Mouse (Mus musculus): ENCODE measurements at regions not wholly inside any gene's neighbourhood (a gene's known extent, or its start where the extent isn't known, plus 50 kb on each side); places are given as distances from the start of the nearest gene placed in this dataset.
A peak's percentile ranks its signal among the peaks of the same experiment; 100 is the strongest.

GRCm38 (mm10) chr9:117902239-117902939, 137.9 kb upstream of the Azi2 start:
- no peaks in the 10 kb centered on the region for H3K36me3 ChIP-seq (ENCODE audit: control insufficient read depth, insufficient read depth, low read length)
- no peak overlapping the region for H3K27ac ChIP-seq (ENCODE audit: insufficient read depth, low read depth, low read length)
- no peaks in the 10 kb centered on the region for H3K4me1 ChIP-seq (ENCODE audit: control insufficient read depth, insufficient read depth, low read length)
- H3K4me3 ChIP-seq (ENCODE audit: insufficient read depth, low read depth, low read length): peak overlapping the region; percentile 11; the same call in 1 of the 2 replicates
- no peaks in the 10 kb centered on the region for H3K27me3 ChIP-seq (replicated peaks; ENCODE audit: control insufficient read depth, insufficient read depth, low read length)
- TF ChIP-seq POLR2A (IDR thresholded peaks at IDR 0.05; ENCODE audit: low read depth, low read length) (no peak), CTCF (conservative IDR thresholded peaks at IDR 0.05; ENCODE audit: insufficient read depth, insufficient read length, low read depth, low read length) (no peak)
- WGBS: 71% methylated on average over 20 of the region's 20 CpGs
- DNase-seq: peak; percentile 4

DNA sequence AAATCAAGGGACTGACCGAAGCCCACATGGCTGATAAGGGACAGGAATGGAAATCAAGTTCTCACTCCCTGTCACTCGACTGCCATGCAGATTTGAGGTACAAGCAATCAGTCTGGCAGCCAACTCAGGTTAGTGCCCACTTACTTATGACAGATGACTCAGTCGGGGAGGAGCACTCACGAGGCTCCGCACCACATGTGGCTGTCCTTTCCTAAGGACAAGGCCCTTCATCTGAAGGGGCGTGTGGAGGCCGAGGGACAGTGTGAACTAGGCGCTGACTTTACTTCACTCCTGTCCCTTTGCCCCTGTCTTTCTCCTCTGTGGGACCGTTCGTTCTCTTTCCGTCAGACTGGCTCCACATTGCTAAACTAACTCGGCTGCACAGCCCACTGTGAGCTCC, 139.7 kb upstream of the Azi2 start:
- no peak for DNase-seq
- WGBS: 83% methylated on average over 12 of the region's 12 CpGs
- Histone ChIP-seq H3K27me3 (replicated peaks; ENCODE audit: control insufficient read depth, insufficient read depth, low read length) (no peaks in the 10 kb centered on the region), H3K27ac (ENCODE audit: insufficient read depth, low read depth, low read length) (no peak overlapping the region), H3K36me3 (ENCODE audit: control insufficient read depth, insufficient read depth, low read length) (no peaks in the 10 kb centered on the region), H3K4me1 (ENCODE audit: control insufficient read depth, insufficient read depth, low read length) (no peaks in the 10 kb centered on the region), H3K4me3 (ENCODE audit: insufficient read depth, low read depth, low read length) (no peak overlapping the region)
- TF ChIP-seq CTCF (conservative IDR thresholded peaks at IDR 0.05; ENCODE audit: insufficient read depth, insufficient read length, low read depth, low read length): no peak
- TF ChIP-seq POLR2A (IDR thresholded peaks at IDR 0.05; ENCODE audit: low read depth, low read length): no peak

GRCm38 (mm10) chr9:117896517-117896916, 143.8 kb upstream of the Azi2 start:
- TF ChIP-seq CTCF (conservative IDR thresholded peaks at IDR 0.05; ENCODE audit: insufficient read depth, insufficient read length, low read depth, low read length): no peak
- TF ChIP-seq POLR2A (IDR thresholded peaks at IDR 0.05; ENCODE audit: low read depth, low read length): no peak

DNA sequence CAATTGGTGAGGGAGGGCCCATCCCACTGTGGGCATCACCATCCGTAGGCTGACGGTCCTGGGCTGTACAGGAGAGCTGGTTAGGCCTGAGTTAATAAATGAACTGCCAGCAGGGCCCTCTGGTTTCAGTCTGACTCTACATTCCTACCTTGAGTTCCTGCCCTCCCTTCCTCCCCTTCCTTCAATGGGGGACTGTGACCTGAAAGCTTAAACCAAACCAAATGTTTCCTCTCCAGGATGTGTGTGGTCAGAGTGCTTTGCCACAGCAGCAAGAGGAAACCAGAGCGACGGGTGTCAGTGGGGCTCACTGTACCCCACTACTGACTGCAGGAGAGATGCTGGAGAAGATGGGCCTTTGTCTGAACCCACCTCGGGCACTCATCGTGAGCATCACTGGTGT, 147.7 kb upstream of the Azi2 start:
- no peak for DNase-seq
- H3K36me3 ChIP-seq (ENCODE audit: control insufficient read depth, insufficient read depth, low read length): no peaks in the 10 kb centered on the region
- no peak overlapping the region for H3K4me3 ChIP-seq (ENCODE audit: insufficient read depth, low read depth, low read length)
- H3K27me3 ChIP-seq (replicated peaks; ENCODE audit: control insufficient read depth, insufficient read depth, low read length): no peaks in the 10 kb centered on the region
- H3K4me1 ChIP-seq (ENCODE audit: control insufficient read depth, insufficient read depth, low read length): no peaks in the 10 kb centered on the region
- 59% methylated on average over 6 of the region's 6 CpGs for WGBS
- no peak overlapping the region for H3K27ac ChIP-seq (ENCODE audit: insufficient read depth, low read depth, low read length)
- TF ChIP-seq POLR2A (IDR thresholded peaks at IDR 0.05; ENCODE audit: low read depth, low read length) (no peak), CTCF (conservative IDR thresholded peaks at IDR 0.05; ENCODE audit: insufficient read depth, insufficient read length, low read depth, low read length) (no peak)

More at GRCm38 (mm10) chr9:117896517-117896916, 143.8 kb upstream of the Azi2 start:
- WGBS: 63% methylated on average over 8 of the region's 8 CpGs
- Histone ChIP-seq H3K4me3 (ENCODE audit: insufficient read depth, low read depth, low read length) (no peak overlapping the region), H3K27ac (ENCODE audit: insufficient read depth, low read depth, low read length) (no peak overlapping the region), H3K27me3 (replicated peaks; ENCODE audit: control insufficient read depth, insufficient read depth, low read length) (no peaks in the 10 kb centered on the region), H3K4me1 (ENCODE audit: control insufficient read depth, insufficient read depth, low read length) (no peaks in the 10 kb centered on the region), H3K36me3 (ENCODE audit: control insufficient read depth, insufficient read depth, low read length) (no peaks in the 10 kb centered on the region)
- no peak for DNase-seq

- no peak overlapping the region for H3K4me3 ChIP-seq (ENCODE audit: insufficient read depth, low read depth, low read length)
- no peaks in the 10 kb centered on the region for H3K36me3 ChIP-seq (ENCODE audit: control insufficient read depth, insufficient read depth, low read length)
- TF ChIP-seq POLR2A (IDR thresholded peaks at IDR 0.05; ENCODE audit: low read depth, low read length) (no peak), CTCF (conservative IDR thresholded peaks at IDR 0.05; ENCODE audit: insufficient read depth, insufficient read length, low read depth, low read length) (no peak)
- WGBS: 32% methylated on average over 8 of the region's 8 CpGs
- H3K27ac ChIP-seq (ENCODE audit: insufficient read depth, low read depth, low read length): no peak overlapping the region
- no peaks in the 10 kb centered on the region for H3K4me1 ChIP-seq (ENCODE audit: control insufficient read depth, insufficient read depth, low read length)
- DNase-seq: no peak
- no peaks in the 10 kb centered on the region for H3K27me3 ChIP-seq (replicated peaks; ENCODE audit: control insufficient read depth, insufficient read depth, low read length)
Observed at GRCm38 (mm10) chr9:117873172-117873571, 167.1 kb upstream of the Azi2 start.

GRCm38 (mm10) chr9:117872387-117873081, 167.8 kb upstream of the Azi2 start:
- Histone ChIP-seq H3K27ac (ENCODE audit: insufficient read depth, low read depth, low read length) (no peak overlapping the region), H3K27me3 (replicated peaks; ENCODE audit: control insufficient read depth, insufficient read depth, low read length) (no peaks in the 10 kb centered on the region), H3K4me1 (ENCODE audit: control insufficient read depth, insufficient read depth, low read length) (no peaks in the 10 kb centered on the region), H3K4me3 (ENCODE audit: insufficient read depth, low read depth, low read length) (no peak overlapping the region; the same call in 1 of the 2 replicates), H3K36me3 (ENCODE audit: control insufficient read depth, insufficient read depth, low read length) (no peaks in the 10 kb centered on the region)
- TF ChIP-seq POLR2A (IDR thresholded peaks at IDR 0.05; ENCODE audit: low read depth, low read length): no peak
- TF ChIP-seq CTCF (conservative IDR thresholded peaks at IDR 0.05; ENCODE audit: insufficient read depth, insufficient read length, low read depth, low read length): no peak
- DNase-seq: no peak
- under 1% methylated on average over 70 of the region's 70 CpGs for WGBS

DNA sequence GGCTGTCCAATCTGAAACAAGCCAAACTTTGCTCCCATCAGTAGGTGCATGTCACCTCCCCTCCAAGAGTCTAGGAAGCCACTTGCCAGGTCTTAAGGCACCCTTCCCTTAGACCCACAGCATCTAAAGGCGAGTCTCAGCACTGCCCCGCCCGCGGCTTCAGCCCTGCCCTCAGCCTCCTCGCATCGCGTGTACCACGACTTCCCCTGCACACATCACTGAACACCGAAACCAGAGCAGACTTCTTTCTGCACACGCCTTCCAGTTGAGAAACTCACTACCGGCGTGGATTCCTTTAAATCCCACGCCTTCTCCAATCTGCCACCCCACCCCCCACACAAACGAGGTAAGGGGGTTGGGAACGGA, 168.3 kb upstream of the Azi2 start:
- TF ChIP-seq POLR2A (IDR thresholded peaks at IDR 0.05; ENCODE audit: low read depth, low read length): no peak
- TF ChIP-seq CTCF (conservative IDR thresholded peaks at IDR 0.05; ENCODE audit: insufficient read depth, insufficient read length, low read depth, low read length): no peak
- 1% methylated on average over 15 of the region's 15 CpGs for WGBS
- no peaks in the 10 kb centered on the region for H3K4me1 ChIP-seq (ENCODE audit: control insufficient read depth, insufficient read depth, low read length)
- no peaks in the 10 kb centered on the region for H3K27me3 ChIP-seq (replicated peaks; ENCODE audit: control insufficient read depth, insufficient read depth, low read length)
- no peak overlapping the region for H3K27ac ChIP-seq (ENCODE audit: insufficient read depth, low read depth, low read length)
- H3K36me3 ChIP-seq (ENCODE audit: control insufficient read depth, insufficient read depth, low read length): no peaks in the 10 kb centered on the region
- DNase-seq: no peak
- H3K4me3 ChIP-seq (ENCODE audit: insufficient read depth, low read depth, low read length): no peak overlapping the region
